8 mouse cellular contexts compared by ENCODE assay signal in genomic region chr14:24747796-24748496, GRCm38 (mm10).
DNase-seq lines count a peak whose midpoint lies in the region; TF ChIP-seq lines count a peak whose summit lies in the region.

No protein-coding gene starts in this region.

- intact Hi-C loops in gastrocnemius, postnatal 36 days (cut with DNase I): no loop called here

- WGBS in lung, adult 2 months: 21% methylated on average over 7 of the region's 7 CpGs

- no peak overlapping the region for H3K4me3 ChIP-seq in lung, adult 2 months (replicated peaks; ENCODE audit: extremely low read depth, low read depth, low read length)

- H3K4me1 ChIP-seq in lung, adult 2 months (ENCODE audit: control insufficient read depth, insufficient read depth, low read length): peaks cover 25% of the 10 kb centered on the region

- DNase-seq in adrenal gland, postnatal 14 days: peak; percentile 41
- no peak for DNase-seq in adrenal gland, adult 8-10 months
- DNase-seq in gastrocnemius, postnatal 36 days: peak; percentile 21 to 22
- DNase-seq in kidney, adult 8-10 months: peak; percentile 11 to 33
- DNase-seq in lung, adult 2 months: peak; percentile 26
- DNase-seq in cerebellum, adult 9-10 months: no peak
- DNase-seq in retina, embryonic 14.5 days (ENCODE audit: low spot score): no peak
- no peak for DNase-seq in right cerebral cortex, adult 18-20 months

- 0 out of 2 replicates have a peak, but pooled peaks have one; percentile 6 for TF ChIP-seq POLR2A in lung, adult 2 months (IDR thresholded peaks at IDR 0.05; ENCODE audit: borderline replicate concordance, extremely low read depth, low read depth, low read length)

- no peak for TF ChIP-seq CTCF in lung, adult 2 months (IDR thresholded peaks at IDR 0.05; ENCODE audit: insufficient read depth, low read length)

Comparison
In these comparisons a context has a peak if more than half of its experiments do, and no peak if none do; other contexts are left out.
1. DNase-seq: peak in adrenal gland, postnatal 14 days (single experiment), gastrocnemius, postnatal 36 days (2 of 2), kidney, adult 8-10 months (2 of 2) and lung, adult 2 months (single experiment); none in adrenal gland, adult 8-10 months (single experiment), cerebellum, adult 9-10 months (single experiment), retina, embryonic 14.5 days (single experiment) and right cerebral cortex, adult 18-20 months (single experiment).